Mouse (Mus musculus): Measurements from ENCODE around the gene Myh10. TPM values are rescaled to one million over a fixed set of nuclear protein-coding genes. Genes with fewer than 3 reads are reported as not detected.

Myh10 gene
- polyA plus RNA-seq, 1 experiment = 33.7 TPM

- peak; percentile 17 for DNase-seq
- Histone ChIP-seq H3K27me3 (replicated peaks; ENCODE audit: control insufficient read depth, insufficient read depth, low read length) (no peaks in the 10 kb centered on the region), H3K4me1 (ENCODE audit: control insufficient read depth, insufficient read depth, low read length) (no peaks in the 10 kb centered on the region), H3K4me3 (ENCODE audit: insufficient read depth, low read depth, low read length) (no peak overlapping the region), H3K36me3 (ENCODE audit: control insufficient read depth, insufficient read depth, low read length) (no peaks in the 10 kb centered on the region), H3K27ac (ENCODE audit: insufficient read depth, low read depth, low read length) (no peak overlapping the region)
- TF ChIP-seq CTCF (conservative IDR thresholded peaks at IDR 0.05; ENCODE audit: insufficient read depth, insufficient read length, low read depth, low read length) (no peak), POLR2A (IDR thresholded peaks at IDR 0.05; ENCODE audit: low read depth, low read length) (no peak)
- WGBS = 67% methylated on average over 3 of the region's 3 CpGs
These were observed 16.1 kb upstream of the Myh10 start for GRCm38 (mm10) chr11:68675274-68675673.

- WGBS = 74% methylated on average over 3 of the region's 3 CpGs
- Histone ChIP-seq H3K4me1 (ENCODE audit: control insufficient read depth, insufficient read depth, low read length) (no peaks in the 10 kb centered on the region; the same call in 1 of the 2 replicates), H3K27me3 (replicated peaks; ENCODE audit: control insufficient read depth, insufficient read depth, low read length) (no peaks in the 10 kb centered on the region), H3K36me3 (ENCODE audit: control insufficient read depth, insufficient read depth, low read length) (no peaks in the 10 kb centered on the region), H3K4me3 (ENCODE audit: insufficient read depth, low read depth, low read length) (no peak overlapping the region), H3K27ac (ENCODE audit: insufficient read depth, low read depth, low read length) (no peak overlapping the region)
- TF ChIP-seq CTCF (conservative IDR thresholded peaks at IDR 0.05; ENCODE audit: insufficient read depth, insufficient read length, low read depth, low read length) (peak; percentile 44; the same call in 1 of the 2 replicates), POLR2A (IDR thresholded peaks at IDR 0.05; ENCODE audit: low read depth, low read length) (no peak)
- DNase-seq = no peak
These were observed 10.0 kb upstream of the Myh10 start for GRCm38 (mm10) chr11:68681254-68681839.

- Histone ChIP-seq H3K4me1 (ENCODE audit: control insufficient read depth, insufficient read depth, low read length) (no peaks in the 10 kb centered on the region; the same call in 1 of the 2 replicates), H3K36me3 (ENCODE audit: control insufficient read depth, insufficient read depth, low read length) (no peaks in the 10 kb centered on the region), H3K27me3 (replicated peaks; ENCODE audit: control insufficient read depth, insufficient read depth, low read length) (no peaks in the 10 kb centered on the region), H3K27ac (ENCODE audit: insufficient read depth, low read depth, low read length) (no peak overlapping the region), H3K4me3 (ENCODE audit: insufficient read depth, low read depth, low read length) (no peak overlapping the region)
- TF ChIP-seq POLR2A (IDR thresholded peaks at IDR 0.05; ENCODE audit: low read depth, low read length) (no peak), CTCF (conservative IDR thresholded peaks at IDR 0.05; ENCODE audit: insufficient read depth, insufficient read length, low read depth, low read length) (no peak)
- 90% methylated on average over 8 of the region's 8 CpGs for WGBS
- DNase-seq = no peak
These were observed 9.1 kb upstream of the Myh10 start for GRCm38 (mm10) chr11:68682136-68682806.

- DNase-seq = no peak
- Histone ChIP-seq H3K27me3 (replicated peaks; ENCODE audit: control insufficient read depth, insufficient read depth, low read length) (no peaks in the 10 kb centered on the region), H3K4me3 (ENCODE audit: insufficient read depth, low read depth, low read length) (no peak overlapping the region), H3K36me3 (ENCODE audit: control insufficient read depth, insufficient read depth, low read length) (no peaks in the 10 kb centered on the region), H3K4me1 (ENCODE audit: control insufficient read depth, insufficient read depth, low read length) (peaks cover 6% of the 10 kb centered on the region; the same call in 1 of the 2 replicates), H3K27ac (ENCODE audit: insufficient read depth, low read depth, low read length) (no peak overlapping the region)
- TF ChIP-seq POLR2A (IDR thresholded peaks at IDR 0.05; ENCODE audit: low read depth, low read length) (no peak), CTCF (conservative IDR thresholded peaks at IDR 0.05; ENCODE audit: insufficient read depth, insufficient read length, low read depth, low read length) (no peak)
- 81% methylated on average over 5 of the region's 5 CpGs for WGBS
These were observed 5.4 kb upstream of the Myh10 start for GRCm38 (mm10) chr11:68686001-68686400.

GRCm38 (mm10) chr11:68689304-68689703, 2.1 kb upstream of the Myh10 start:
- WGBS = 44% methylated on average over 1 of the region's 1 CpGs
- Histone ChIP-seq H3K27ac (ENCODE audit: insufficient read depth, low read depth, low read length) (peak overlapping the region; percentile 48; the same call in 1 of the 2 replicates), H3K36me3 (ENCODE audit: control insufficient read depth, insufficient read depth, low read length) (no peaks in the 10 kb centered on the region), H3K4me3 (ENCODE audit: insufficient read depth, low read depth, low read length) (no peak overlapping the region), H3K4me1 (ENCODE audit: control insufficient read depth, insufficient read depth, low read length) (peaks cover 6% of the 10 kb centered on the region; the same call in 1 of the 2 replicates), H3K27me3 (replicated peaks; ENCODE audit: control insufficient read depth, insufficient read depth, low read length) (no peaks in the 10 kb centered on the region)
- DNase-seq = peak; percentile 88
- TF ChIP-seq CTCF (conservative IDR thresholded peaks at IDR 0.05; ENCODE audit: insufficient read depth, insufficient read length, low read depth, low read length) (no peak), POLR2A (IDR thresholded peaks at IDR 0.05; ENCODE audit: low read depth, low read length) (no peak)

- TF ChIP-seq CTCF (conservative IDR thresholded peaks at IDR 0.05; ENCODE audit: insufficient read depth, insufficient read length, low read depth, low read length) (no peak), POLR2A (IDR thresholded peaks at IDR 0.05; ENCODE audit: low read depth, low read length) (no peak)
- H3K4me1 ChIP-seq (ENCODE audit: control insufficient read depth, insufficient read depth, low read length) = peaks cover 6% of the 10 kb centered on the region; the same call in 1 of the 2 replicates
- DNase-seq = no peak
- no peak overlapping the region for H3K4me3 ChIP-seq (ENCODE audit: insufficient read depth, low read depth, low read length)
- no peak overlapping the region for H3K27ac ChIP-seq (ENCODE audit: insufficient read depth, low read depth, low read length)
- WGBS = 56% methylated on average over 5 of the region's 5 CpGs
- H3K36me3 ChIP-seq (ENCODE audit: control insufficient read depth, insufficient read depth, low read length) = no peaks in the 10 kb centered on the region
- H3K27me3 ChIP-seq (replicated peaks; ENCODE audit: control insufficient read depth, insufficient read depth, low read length) = no peaks in the 10 kb centered on the region
These were observed 894 bp upstream of the Myh10 start for GRCm38 (mm10) chr11:68690465-68690864.

GRCm38 (mm10) chr11:68692010-68692692, 792 bp downstream of the Myh10 start:
- Histone ChIP-seq H3K4me3 (ENCODE audit: insufficient read depth, low read depth, low read length) (peak overlapping the region; percentile 63), H3K27ac (ENCODE audit: insufficient read depth, low read depth, low read length) (peak overlapping the region; percentile 47; the same call in 1 of the 2 replicates), H3K27me3 (replicated peaks; ENCODE audit: control insufficient read depth, insufficient read depth, low read length) (no peaks in the 10 kb centered on the region), H3K36me3 (ENCODE audit: control insufficient read depth, insufficient read depth, low read length) (no peaks in the 10 kb centered on the region), H3K4me1 (ENCODE audit: control insufficient read depth, insufficient read depth, low read length) (0 out of 2 replicates have a peak, but pooled peaks cover 6% of the 10 kb centered on the region)
- WGBS = under 1% methylated on average over 34 of the region's 34 CpGs
- DNase-seq = peak; percentile 18
- TF ChIP-seq CTCF (conservative IDR thresholded peaks at IDR 0.05; ENCODE audit: insufficient read depth, insufficient read length, low read depth, low read length) (no peak), POLR2A (IDR thresholded peaks at IDR 0.05; ENCODE audit: low read depth, low read length) (no peak)
